8 mouse cellular contexts compared by ENCODE assay signal in the genomic region with DNA sequence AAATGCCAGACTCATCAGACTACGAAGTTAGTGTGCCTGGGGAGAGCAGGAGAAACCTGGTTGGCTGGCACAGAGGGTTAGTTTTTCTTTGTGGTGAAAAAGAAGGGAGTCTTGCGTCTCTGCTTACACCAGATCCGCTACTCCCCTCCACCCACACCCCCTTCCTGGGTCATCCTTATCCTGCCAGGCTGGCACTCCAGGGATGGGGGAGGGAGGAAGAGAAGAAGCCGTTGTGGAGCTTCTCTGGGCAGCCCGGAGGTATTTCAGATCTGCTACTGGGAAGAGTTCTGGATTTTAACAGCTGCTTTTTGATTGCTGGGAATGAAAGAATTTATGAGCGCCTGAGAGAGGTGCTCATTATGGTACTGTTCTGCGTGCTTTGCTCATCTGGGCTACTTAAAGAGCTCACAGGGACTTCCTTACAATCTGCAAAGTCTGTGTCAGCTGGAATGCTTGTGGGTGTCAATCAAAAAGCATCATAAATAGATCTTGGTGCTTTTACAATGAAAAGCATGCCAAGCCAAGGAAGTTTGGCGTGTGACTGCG. TPM values are rescaled to one million over a fixed set of nuclear protein-coding genes. Genes with fewer than 3 reads are reported as not detected.
A peak's percentile ranks its signal among the peaks of the same experiment; 100 is the strongest.
DNase-seq lines count a peak whose midpoint lies in the region; ATAC-seq lines count a peak whose summit lies in the region.

No protein-coding gene starts in this region.

- H3K4me3 ChIP-seq in heart, embryonic 15.5 days = peak overlapping the region; percentile 87
- H3K4me3 ChIP-seq in limb, embryonic 13.5 days = peak overlapping the region; percentile 95
- H3K4me3 ChIP-seq in neural tube, embryonic 12.5 days = peak overlapping the region; percentile 75

- no peaks in the 10 kb centered on the region for H3K36me3 ChIP-seq in heart, embryonic 15.5 days
- no peaks in the 10 kb centered on the region for H3K36me3 ChIP-seq in limb, embryonic 13.5 days
- no peaks in the 10 kb centered on the region for H3K36me3 ChIP-seq in neural tube, embryonic 12.5 days

- no peaks in the 10 kb centered on the region for H3K9me3 ChIP-seq in heart, embryonic 15.5 days (replicated peaks)
- H3K9me3 ChIP-seq in limb, embryonic 13.5 days = no peaks in the 10 kb centered on the region
- no peaks in the 10 kb centered on the region for H3K9me3 ChIP-seq in neural tube, embryonic 12.5 days

- peaks cover 53% of the 10 kb centered on the region for H3K4me1 ChIP-seq in heart, embryonic 15.5 days (replicated peaks)
- peaks cover 80% of the 10 kb centered on the region for H3K4me1 ChIP-seq in limb, embryonic 13.5 days
- peaks cover 14% of the 10 kb centered on the region for H3K4me1 ChIP-seq in neural tube, embryonic 12.5 days

- peak; percentile 61 for DNase-seq in adrenal gland, postnatal 14 days
- DNase-seq in adrenal gland, adult 8-10 months = no peak
- DNase-seq in ovary, postnatal 36 days (ENCODE audit: low spot score) = peak; percentile 51
- no peak for DNase-seq in ovary, postnatal 10 days (ENCODE audit: low spot score)
- DNase-seq in gastrocnemius, adult 18-20 months (ENCODE audit: low spot score) = no peak

- peak overlapping the region; percentile 76 for H3K4me2 ChIP-seq in heart, embryonic 15.5 days
- peak overlapping the region; percentile 86 for H3K4me2 ChIP-seq in limb, embryonic 13.5 days (replicated peaks)
- peak overlapping the region; percentile 98 for H3K4me2 ChIP-seq in neural tube, embryonic 12.5 days (replicated peaks)

- peak overlapping the region; percentile 97 for H3K27ac ChIP-seq in heart, embryonic 15.5 days
- H3K27ac ChIP-seq in limb, embryonic 13.5 days = peak overlapping the region; percentile 97
- H3K27ac ChIP-seq in neural tube, embryonic 12.5 days = no peak overlapping the region

- ATAC-seq in heart, embryonic 15.5 days (replicated peaks; ENCODE audit: insufficient number of reproducible peaks, insufficient read depth, low FRiP score, low read depth) = no peak
- peak; percentile 17; the same call in 1 of the 2 replicates for ATAC-seq in limb, embryonic 13.5 days (ENCODE audit: low FRiP score, low read depth)
- no peak for ATAC-seq in neural tube, embryonic 12.5 days (ENCODE audit: low FRiP score, low read depth)

- 10% methylated on average over 9 of the region's 9 CpGs for WGBS in heart, embryonic 15.5 days
- 2% methylated on average over 9 of the region's 9 CpGs for WGBS in limb, embryonic 13.5 days
- 9% methylated on average over 9 of the region's 9 CpGs for WGBS in neural tube, embryonic 12.5 days

- H3K9ac ChIP-seq in heart, embryonic 15.5 days = peak overlapping the region; percentile 91
- peak overlapping the region; percentile 96 for H3K9ac ChIP-seq in limb, embryonic 13.5 days
- peak overlapping the region; percentile 82 for H3K9ac ChIP-seq in neural tube, embryonic 12.5 days

- H3K27me3 ChIP-seq in heart, embryonic 15.5 days = no peaks in the 10 kb centered on the region
- H3K27me3 ChIP-seq in limb, embryonic 13.5 days = no peaks in the 10 kb centered on the region
- H3K27me3 ChIP-seq in neural tube, embryonic 12.5 days (replicated peaks) = no peaks in the 10 kb centered on the region

RNA-seq across cellular contexts. Expression of a gene that starts 1.7 kb away (rescaled TPM):
- total RNA-seq in adrenal gland, postnatal 14 days (2021) = 19.9 and 24.9 TPM in 2 replicates
- 10 to 100 TPM; 17.4 to 31.0 (median 23.9) TPM for total RNA-seq in adrenal gland, adult 8-10 months (2022)
- polyA plus RNA-seq in heart, embryonic 15.5 days (2015; fragmentation: Nextera tagmentation; extraction: Ambion mirVana) = 22.9 and 27.9 TPM in 2 replicates
- 42.1 and 45.2 TPM in 2 replicates for polyA plus RNA-seq in limb, embryonic 13.5 days (2015; fragmentation: Nextera tagmentation; extraction: Ambion mirVana)
- polyA plus RNA-seq in neural tube, embryonic 12.5 days (2016; fragmentation: Nextera tagmentation; extraction: Ambion mirVana) = 15.9 and 16.1 TPM in 2 replicates
- total RNA-seq in gastrocnemius, adult 18-20 months (2021) = 1 to 10 TPM; 4.8 to 6.6 TPM

Comparison
In these comparisons a context has a peak if more than half of its experiments do, and no peak if none do; other contexts are left out.
1. DNase-seq: peak in adrenal gland, postnatal 14 days (single experiment) and ovary, postnatal 36 days (single experiment); none in adrenal gland, adult 8-10 months (single experiment), ovary, postnatal 10 days (single experiment) and gastrocnemius, adult 18-20 months (single experiment).
2. Peak in every context shown above with its lines, with median percentiles within 50 percentile points of each other: H3K4me2 ChIP-seq, H3K4me3 ChIP-seq and H3K9ac ChIP-seq.